Mouse (Mus musculus) C2C12 (cell line): ENCODE results near the gene Stk10.

Experiments used
- CEBPB ChIP-seq: IDR thresholded peaks from one replicate; pipeline ENCODE4 v1.6.1; 2011; ENCODE audit warnings: low read depth, mild to moderate bottlenecking, control low read depth, moderate library complexity
- CTCF ChIP-seq: IDR thresholded peaks from one replicate; pipeline ENCODE4 v1.5.1; 2011; ENCODE audit not compliant: control insufficient read depth, insufficient read depth, insufficient read length
- FOSL1 ChIP-seq: IDR thresholded peaks from one replicate; pipeline ENCODE4 v1.8.0; 2011; ENCODE audit warnings: mild to moderate bottlenecking, low read length; ENCODE audit not compliant: poor library complexity, insufficient read depth, severe bottlenecking
- MAX ChIP-seq: IDR thresholded peaks from one replicate; pipeline ENCODE4 v1.6.1; 2011; ENCODE audit warnings: mild to moderate bottlenecking, control low read depth
- MYOD1 ChIP-seq: IDR thresholded peaks from one replicate; pipeline ENCODE4 v1.6.1; 2011; ENCODE audit warnings: low read depth; ENCODE audit not compliant: control insufficient read depth, insufficient read length
- USF1 ChIP-seq: IDR thresholded peaks from one replicate; pipeline ENCODE4 v1.6.1; 2011; ENCODE audit warnings: low read depth, mild to moderate bottlenecking, control low read depth, moderate library complexity

- TF ChIP-seq CTCF: no peak
- TF ChIP-seq MAX: no peak
- TF ChIP-seq USF1: no peak
- TF ChIP-seq CEBPB: no peak
- no peak for TF ChIP-seq MYOD1
- TF ChIP-seq FOSL1: no peak
Measured at GRCm38 (mm10) chr11:32488344-32488743, 44.8 kb upstream of the Stk10 start.
